Mouse (Mus musculus): ENCODE results near the gene Gm4744. TPM values are rescaled to one million over a fixed set of nuclear protein-coding genes. Genes with fewer than 3 reads are reported as not detected.
"Not testable (repeated sequence)": the region's sequence is repeated elsewhere in the genome, so short reads cannot be mapped to it uniquely, and the experiment has no call there.

Gene Gm4744
- polyA plus RNA-seq (2014; fragmentation: Nextera tagmentation; extraction: Ambion mirVana) = not detected in 2 replicates

GRCm38 (mm10) chr6:40951770-40952169 is at the start of gene Gm4744:
TSS of gene Gm4744 (minus strand) at chr6:40951870.
- no peak for ATAC-seq (replicated peaks; ENCODE audit: insufficient number of reproducible peaks, low FRiP score, low TSS enrichment)
- Histone ChIP-seq H3K36me3 (ENCODE audit: control insufficient read depth, insufficient read depth, low read length) (no peaks in the 10 kb centered on the region), H3K9ac (ENCODE audit: low read depth, low read length) (no peak within 1 kb of the TSS), H3K27ac (ENCODE audit: low read depth, low read length) (no peak within 1 kb of the TSS), H3K27me3 (ENCODE audit: control insufficient read depth, insufficient read depth, low read length) (no peaks in the 10 kb centered on the region), H3K9me3 (replicated peaks; ENCODE audit: control insufficient read depth, low read length) (no peaks in the 10 kb centered on the region), H3K4me2 (no peak within 1 kb of the TSS), H3K4me3 (ENCODE audit: low read depth, low read length) (no peak within 1 kb of the TSS), H3K4me1 (ENCODE audit: control insufficient read depth, insufficient read depth, low read length) (no peaks in the 10 kb centered on the region)

DNA sequence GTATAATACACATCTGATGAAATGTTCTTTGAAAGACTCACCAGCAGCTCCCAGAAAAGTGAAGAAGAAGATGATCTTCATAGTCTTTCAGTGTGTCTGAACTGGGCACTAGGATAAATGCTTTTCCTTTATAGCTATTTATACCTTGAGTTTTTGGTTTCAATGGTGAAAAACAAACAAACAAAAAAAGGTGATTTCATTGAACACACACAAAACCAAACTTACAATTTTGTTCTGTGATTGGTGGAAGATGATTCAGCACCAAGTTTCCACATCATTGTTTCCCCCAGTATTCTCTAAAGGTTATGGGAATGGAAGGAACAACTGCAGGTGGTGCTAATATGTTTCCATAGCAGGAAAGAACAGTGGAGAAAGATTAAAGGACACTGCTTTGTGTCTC is 47.7 kb upstream of the Gm4744 start, which contains the start of gene Gm2663:
Gene Gm2663, minus strand, starts transcription at position 101 of the 400 bp plus-strand sequence.
- H3K27me3 ChIP-seq (ENCODE audit: control insufficient read depth, insufficient read depth, low read length); H3K4me2 ChIP-seq; H3K9me3 ChIP-seq (replicated peaks; ENCODE audit: control insufficient read depth, low read length); H3K9ac ChIP-seq (ENCODE audit: low read depth, low read length); H3K27ac ChIP-seq (ENCODE audit: low read depth, low read length); H3K4me1 ChIP-seq (ENCODE audit: control insufficient read depth, insufficient read depth, low read length); H3K36me3 ChIP-seq (ENCODE audit: control insufficient read depth, insufficient read depth, low read length); H3K4me3 ChIP-seq (ENCODE audit: low read depth, low read length); ATAC-seq (replicated peaks; ENCODE audit: insufficient number of reproducible peaks, low FRiP score, low TSS enrichment): not testable (repeated sequence)

DNA sequence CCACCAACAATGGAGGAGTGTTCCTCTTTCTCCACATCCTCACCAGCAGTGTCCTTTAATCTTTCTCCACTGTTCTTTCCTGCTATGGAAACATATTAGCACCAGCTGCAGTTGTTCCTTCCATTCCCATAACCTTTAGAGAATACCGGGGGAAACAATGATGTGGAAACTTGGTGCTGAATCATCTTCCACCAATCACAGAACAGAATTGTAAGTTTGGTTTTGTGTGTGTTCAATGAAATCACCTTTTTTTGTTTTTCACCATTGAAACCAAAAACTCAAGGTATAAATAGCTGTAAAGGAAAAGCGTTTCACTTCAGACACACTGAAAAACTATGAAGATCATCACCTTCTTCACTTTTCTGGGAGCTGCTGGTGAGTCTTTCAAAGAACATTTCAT is 12.8 kb upstream of the Gm4744 start, which contains the start of gene 1810009J06Rik:
Gene 1810009J06Rik, plus strand, starts transcription at position 301 of the 400 bp plus-strand sequence.
- H3K4me3 ChIP-seq (ENCODE audit: low read depth, low read length); H3K36me3 ChIP-seq (ENCODE audit: control insufficient read depth, insufficient read depth, low read length); H3K9me3 ChIP-seq (replicated peaks; ENCODE audit: control insufficient read depth, low read length); H3K9ac ChIP-seq (ENCODE audit: low read depth, low read length); H3K4me1 ChIP-seq (ENCODE audit: control insufficient read depth, insufficient read depth, low read length); H3K27me3 ChIP-seq (ENCODE audit: control insufficient read depth, insufficient read depth, low read length); ATAC-seq (replicated peaks; ENCODE audit: insufficient number of reproducible peaks, low FRiP score, low TSS enrichment); H3K27ac ChIP-seq (ENCODE audit: low read depth, low read length); H3K4me2 ChIP-seq: not testable (repeated sequence)
- 79% methylated on average over 2 of the region's 2 CpGs for WGBS (ENCODE audit: insufficient replicate concordance)

DNA sequence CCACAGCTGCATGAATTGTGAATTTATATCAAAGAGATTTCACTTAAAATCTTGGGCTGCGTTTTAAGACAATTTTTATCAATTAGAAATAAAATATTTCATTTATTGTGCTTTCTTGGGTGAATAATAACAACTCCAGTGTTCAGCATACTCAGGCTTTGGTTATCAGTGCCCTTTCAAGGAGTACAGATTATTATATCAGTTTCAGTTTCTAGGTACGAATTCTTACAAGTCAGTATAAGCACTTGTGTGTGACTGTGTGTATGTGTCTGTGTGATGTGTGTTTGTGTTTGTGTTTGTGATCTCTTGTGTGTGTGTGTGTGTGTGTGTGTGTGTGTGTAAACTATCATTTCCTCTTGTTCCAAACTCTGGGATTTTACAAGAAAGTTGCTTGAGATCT is 2.0 kb upstream of the Gm4744 start:
- Histone ChIP-seq H3K9me3 (replicated peaks; ENCODE audit: control insufficient read depth, low read length) (no peaks in the 10 kb centered on the region), H3K4me2 (no peak overlapping the region), H3K27ac (ENCODE audit: low read depth, low read length) (no peak overlapping the region), H3K9ac (ENCODE audit: low read depth, low read length) (no peak overlapping the region), H3K4me3 (ENCODE audit: low read depth, low read length) (no peak overlapping the region), H3K27me3 (ENCODE audit: control insufficient read depth, insufficient read depth, low read length) (no peaks in the 10 kb centered on the region), H3K36me3 (ENCODE audit: control insufficient read depth, insufficient read depth, low read length) (no peaks in the 10 kb centered on the region), H3K4me1 (ENCODE audit: control insufficient read depth, insufficient read depth, low read length) (no peaks in the 10 kb centered on the region)
- 48% methylated on average over 2 of the region's 2 CpGs for WGBS (ENCODE audit: insufficient replicate concordance)
- ATAC-seq (replicated peaks; ENCODE audit: insufficient number of reproducible peaks, low FRiP score, low TSS enrichment) = no peak

DNA sequence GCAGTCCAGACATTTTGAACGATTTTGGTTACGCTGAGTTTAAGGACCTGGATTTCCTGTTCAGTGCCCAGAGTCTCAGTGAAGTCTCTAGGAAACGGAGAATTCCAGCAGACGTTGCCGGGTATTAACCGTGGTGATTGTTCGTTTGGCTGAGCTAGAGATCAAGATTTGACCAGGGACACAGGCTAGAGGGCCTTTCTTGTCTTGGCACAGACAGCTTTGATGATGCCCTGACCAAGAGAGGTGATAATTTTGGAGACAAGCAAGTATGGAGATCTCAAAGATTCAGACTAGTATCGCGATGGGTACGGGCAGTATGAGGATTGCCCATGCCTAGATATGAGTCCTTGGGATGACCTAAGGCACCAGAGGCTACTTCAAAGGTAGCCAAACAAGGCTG is 11.2 kb downstream of the Gm4744 start, which contains the start of gene 1700074P13Rik:
Gene 1700074P13Rik, minus strand, starts transcription at position 101 of the 400 bp plus-strand sequence.
- Histone ChIP-seq H3K27ac (ENCODE audit: low read depth, low read length) (no peak within 1 kb of the TSS), H3K9ac (ENCODE audit: low read depth, low read length) (no peak within 1 kb of the TSS), H3K27me3 (ENCODE audit: control insufficient read depth, insufficient read depth, low read length) (no peaks in the 10 kb centered on the region), H3K4me1 (ENCODE audit: control insufficient read depth, insufficient read depth, low read length) (no peaks in the 10 kb centered on the region), H3K9me3 (replicated peaks; ENCODE audit: control insufficient read depth, low read length) (0 out of 2 replicates have a peak, but pooled peaks cover 3% of the 10 kb centered on the region), H3K36me3 (ENCODE audit: control insufficient read depth, insufficient read depth, low read length) (no peaks in the 10 kb centered on the region), H3K4me2 (no peak within 1 kb of the TSS), H3K4me3 (ENCODE audit: low read depth, low read length) (no peak within 1 kb of the TSS)
- 89% methylated on average over 10 of the region's 10 CpGs for WGBS (ENCODE audit: insufficient replicate concordance)
- no peak for ATAC-seq (replicated peaks; ENCODE audit: insufficient number of reproducible peaks, low FRiP score, low TSS enrichment)

DNA sequence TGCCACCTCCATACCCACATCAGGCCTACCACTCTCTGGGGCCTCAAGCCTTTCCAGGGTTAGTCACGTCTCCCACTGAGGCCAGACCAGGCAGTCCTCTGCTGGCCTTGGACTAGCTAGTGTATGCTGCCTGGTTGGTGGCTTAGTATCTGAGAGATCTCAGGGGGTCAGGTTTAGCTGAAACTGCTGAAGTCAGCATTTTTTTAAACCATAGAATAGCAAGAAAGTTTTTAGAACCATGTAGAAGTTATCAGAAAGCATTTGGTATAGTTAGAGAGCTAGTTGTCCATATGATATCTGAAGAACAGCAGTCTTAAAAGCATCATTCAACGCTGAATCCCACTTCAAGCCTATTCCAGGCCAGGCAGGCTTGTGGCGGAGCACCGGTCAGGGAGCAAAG is 31.7 kb downstream of the Gm4744 start:
- Histone ChIP-seq H3K27me3 (ENCODE audit: control insufficient read depth, insufficient read depth, low read length) (no peaks in the 10 kb centered on the region), H3K36me3 (ENCODE audit: control insufficient read depth, insufficient read depth, low read length) (no peaks in the 10 kb centered on the region), H3K4me3 (ENCODE audit: low read depth, low read length) (no peak overlapping the region), H3K4me1 (ENCODE audit: control insufficient read depth, insufficient read depth, low read length) (no peaks in the 10 kb centered on the region), H3K4me2 (no peak overlapping the region), H3K27ac (ENCODE audit: low read depth, low read length) (no peak overlapping the region), H3K9me3 (replicated peaks; ENCODE audit: control insufficient read depth, low read length) (no peaks in the 10 kb centered on the region), H3K9ac (ENCODE audit: low read depth, low read length) (no peak overlapping the region)
- WGBS (ENCODE audit: insufficient replicate concordance) = 72% methylated on average over 4 of the region's 4 CpGs
- ATAC-seq (replicated peaks; ENCODE audit: insufficient number of reproducible peaks, low FRiP score, low TSS enrichment) = no peak

GRCm38 (mm10) chr6:40900287-40900686 is 51.4 kb downstream of the Gm4744 start, which contains the start of gene Prss58:
TSS of gene Prss58 (minus strand) at chr6:40900387.
- no peak within 1 kb of the TSS for H3K9ac ChIP-seq (ENCODE audit: low read depth, low read length)
- no peaks in the 10 kb centered on the region for H3K4me1 ChIP-seq (ENCODE audit: control insufficient read depth, insufficient read depth, low read length)
- H3K36me3 ChIP-seq (ENCODE audit: control insufficient read depth, insufficient read depth, low read length) = no peaks in the 10 kb centered on the region
- ATAC-seq (replicated peaks; ENCODE audit: insufficient number of reproducible peaks, low FRiP score, low TSS enrichment) = no peak
- no peak within 1 kb of the TSS for H3K27ac ChIP-seq (ENCODE audit: low read depth, low read length)
- H3K4me2 ChIP-seq = no peak within 1 kb of the TSS
- no peaks in the 10 kb centered on the region for H3K27me3 ChIP-seq (ENCODE audit: control insufficient read depth, insufficient read depth, low read length)
- H3K4me3 ChIP-seq (ENCODE audit: low read depth, low read length) = no peak within 1 kb of the TSS
- H3K9me3 ChIP-seq (replicated peaks; ENCODE audit: control insufficient read depth, low read length) = no peaks in the 10 kb centered on the region

Other genes starting within 250 kb of the Gm4744 start
- gene Moxd2, start 64.4 kb downstream of the Gm4744 start, polyA plus RNA-seq (2014; fragmentation: Nextera tagmentation; extraction: Ambion mirVana) = not detected in 2 replicates
- gene Prss58, start 51.5 kb downstream of the Gm4744 start, polyA plus RNA-seq (2014; fragmentation: Nextera tagmentation; extraction: Ambion mirVana) = not detected in 2 replicates
- not detected in 2 replicates for gene 1700074P13Rik, start 11.3 kb downstream of the Gm4744 start, polyA plus RNA-seq (2014; fragmentation: Nextera tagmentation; extraction: Ambion mirVana)
- gene 1810009J06Rik, start 12.9 kb upstream of the Gm4744 start, polyA plus RNA-seq (2014; fragmentation: Nextera tagmentation; extraction: Ambion mirVana) = not detected in 2 replicates
- 0.19 TPM in 1 of 2 replicates, not detected in the other for gene Gm2663, start 47.6 kb upstream of the Gm4744 start, polyA plus RNA-seq (2014; fragmentation: Nextera tagmentation; extraction: Ambion mirVana)
- gene 2210010C04Rik, start 83.6 kb upstream of the Gm4744 start, polyA plus RNA-seq (2014; fragmentation: Nextera tagmentation; extraction: Ambion mirVana) = not detected in 2 replicates

Data from heart, embryonic 11.5 days (tissue).